Mouse (Mus musculus) bone marrow macrophage, adult 2 months (primary cell): ENCODE results near the gene Nrl.

Experiments
- CTCF ChIP-seq: IDR thresholded peaks from 2 replicates; pipeline ENCODE4 v1.5.1; 2012; ENCODE audit warnings: low read depth, mild to moderate bottlenecking, low read length, moderate library complexity
- POLR2A ChIP-seq: IDR thresholded peaks from 2 replicates; pipeline ENCODE4 v1.6.1; 2012; ENCODE audit warnings: mild to moderate bottlenecking, low read depth, low read length, borderline replicate concordance

DNA sequence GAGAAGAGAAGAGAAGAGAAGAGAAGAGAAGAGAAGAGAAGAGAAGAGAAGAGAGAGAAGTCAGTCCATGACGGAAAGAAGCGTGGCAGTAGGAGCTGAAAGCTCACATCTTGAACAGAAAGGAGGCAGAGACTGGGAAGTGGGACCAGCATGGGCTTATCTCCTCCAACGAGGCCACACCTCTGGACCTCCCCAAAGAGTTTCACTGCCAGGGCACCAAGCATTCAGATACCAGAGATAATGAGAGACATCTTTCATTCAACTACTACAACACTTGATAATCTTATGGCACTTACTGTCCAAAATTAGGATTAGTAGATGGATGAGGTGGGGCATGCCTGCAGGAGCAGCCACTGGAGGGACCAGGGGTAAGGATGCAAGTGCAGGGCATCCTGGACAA is 31.0 kb upstream of the Nrl start:
- TF ChIP-seq CTCF (no peak), POLR2A (no peak)
